Mouse (Mus musculus) embryonic fibroblast, embryonic 13.5 days (primary cell): ENCODE measurements around the gene Arnt2. TPM values are rescaled to one million over a fixed set of nuclear protein-coding genes. Genes with fewer than 3 reads are reported as not detected.

Source experiments
- H3K27ac ChIP-seq: 2 replicates; pipeline ENCODE4 v1.5.1; 2012; ENCODE audit warnings: low read length, control low read depth, inconsistent platforms; ENCODE audit not compliant: insufficient read depth
- H3K4me1 ChIP-seq: 2 replicates; pipeline ENCODE4 v1.6.1; 2011; ENCODE audit warnings: low read length; ENCODE audit not compliant: control insufficient read depth, insufficient read depth
- H3K4me3 ChIP-seq: 2 replicates; pipeline ENCODE4 v1.5.1; 2011; ENCODE audit warnings: mild to moderate bottlenecking, control low read depth, low read length; ENCODE audit not compliant: insufficient read depth
- CTCF ChIP-seq: IDR thresholded peaks from 2 replicates; pipeline ENCODE4 v1.5.1; 2011; ENCODE audit warnings: mild to moderate bottlenecking, control low read depth, low read length, moderate library complexity, borderline replicate concordance; ENCODE audit not compliant: insufficient read depth
- POLR2A ChIP-seq: IDR thresholded peaks from 2 replicates; pipeline ENCODE4 v1.6.1; 2011; ENCODE audit warnings: low read depth, mild to moderate bottlenecking, control low read depth, low read length, moderate library complexity
- polyA plus RNA-seq: library from polyadenylated mRNA; stranded (reverse); fragments of >200 nt; gene quantifications from 2 replicates; pipeline ENCODE4 v1.2.4, GENCODE M21; 2011; ENCODE audit warnings: low read depth; ENCODE audit not compliant: missing spikeins, insufficient read length

The Arnt2 gene
- polyA plus RNA-seq, 1 experiment: 20.2 TPM

DNA sequence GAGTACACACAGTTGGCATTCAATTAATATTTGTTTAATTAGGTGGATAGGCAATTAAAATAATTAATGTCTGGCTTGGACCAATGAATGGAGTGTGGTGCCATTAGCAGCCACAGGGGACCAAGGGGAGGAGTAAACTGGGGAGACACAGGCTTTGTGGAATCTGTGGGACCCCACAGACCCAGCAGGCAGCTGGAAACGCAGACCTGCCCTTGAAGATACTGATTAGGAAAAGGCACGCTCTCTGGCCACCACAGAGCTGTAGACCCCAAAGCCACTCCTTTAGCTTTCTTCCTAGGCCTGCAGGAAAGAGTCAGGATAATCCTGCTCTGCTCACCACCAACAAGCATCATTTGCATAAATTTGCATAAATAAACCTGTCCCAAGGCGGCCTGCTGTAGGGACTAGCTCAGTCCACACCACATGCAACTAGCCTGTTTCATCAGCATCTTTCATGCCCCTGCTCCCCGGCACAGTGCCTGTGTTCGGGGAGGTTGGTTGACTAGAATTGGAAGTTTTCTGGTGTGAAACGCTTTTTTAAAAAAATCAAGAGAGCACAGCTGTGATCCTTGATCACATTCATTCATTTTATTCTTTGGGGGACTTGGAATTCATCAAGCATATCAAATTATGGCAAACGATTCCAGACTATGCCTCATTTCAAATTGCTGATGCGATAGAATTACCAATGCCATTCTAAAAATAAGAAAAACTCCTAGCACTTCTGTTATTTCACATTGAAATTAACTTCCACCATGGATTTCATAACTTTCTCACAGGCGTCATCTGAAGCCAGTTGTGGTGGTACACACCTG lies 8.1 kb downstream of the Arnt2 start:
- peaks cover 4% of the 10 kb centered on the region; the same call in 1 of the 2 replicates for H3K4me1 ChIP-seq
- TF ChIP-seq CTCF (no peak), POLR2A (no peak)

DNA sequence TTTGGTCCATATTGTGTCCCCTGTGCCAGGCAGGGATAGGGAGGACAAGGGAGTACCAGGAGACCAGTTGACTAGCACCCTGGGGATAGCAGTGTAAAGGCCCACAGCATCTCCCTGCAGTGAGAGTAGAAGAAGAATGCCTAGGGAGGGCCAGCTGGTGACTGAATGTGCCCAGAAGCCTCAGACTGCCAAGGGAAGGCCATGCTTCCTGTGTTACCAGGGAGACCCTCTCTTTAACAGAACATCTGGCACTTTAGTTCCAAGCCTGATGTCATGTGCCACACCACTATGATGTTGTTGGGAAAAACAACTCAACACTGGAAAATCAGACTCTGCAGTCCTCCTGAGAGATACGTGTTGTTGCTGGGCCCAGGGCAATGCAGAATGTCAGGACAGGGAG lies 12.7 kb downstream of the Arnt2 start:
- no peaks in the 10 kb centered on the region for H3K4me1 ChIP-seq
- H3K4me3 ChIP-seq: no peak overlapping the region
- H3K27ac ChIP-seq: no peak overlapping the region
- no peak for TF ChIP-seq CTCF
- TF ChIP-seq POLR2A: no peak

More for the DNA sequence above, 8.1 kb downstream of the Arnt2 start:
- no peak overlapping the region for H3K4me3 ChIP-seq
- H3K27ac ChIP-seq: no peak overlapping the region

DNA sequence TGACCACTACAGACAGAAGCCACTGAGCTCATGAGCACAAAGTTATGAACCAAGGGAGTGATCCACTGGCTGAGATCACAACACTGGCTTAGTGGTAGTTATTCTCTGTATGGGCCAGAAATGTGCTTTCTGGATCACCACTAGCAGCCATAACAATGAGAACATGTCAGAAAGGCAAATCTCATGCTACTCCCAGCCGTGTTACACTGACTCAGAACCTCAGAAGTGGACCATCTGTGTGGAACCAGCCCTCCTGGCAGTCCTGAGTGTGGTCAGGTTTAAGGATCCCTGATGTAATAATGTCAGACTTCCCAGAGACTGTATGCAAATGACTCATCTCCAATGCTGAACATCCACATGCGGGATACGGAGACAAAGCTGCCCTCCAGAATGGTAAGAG lies 13.4 kb downstream of the Arnt2 start:
- Histone ChIP-seq H3K27ac (no peak overlapping the region), H3K4me1 (no peaks in the 10 kb centered on the region), H3K4me3 (no peak overlapping the region)
- TF ChIP-seq POLR2A (no peak), CTCF (no peak)

DNA sequence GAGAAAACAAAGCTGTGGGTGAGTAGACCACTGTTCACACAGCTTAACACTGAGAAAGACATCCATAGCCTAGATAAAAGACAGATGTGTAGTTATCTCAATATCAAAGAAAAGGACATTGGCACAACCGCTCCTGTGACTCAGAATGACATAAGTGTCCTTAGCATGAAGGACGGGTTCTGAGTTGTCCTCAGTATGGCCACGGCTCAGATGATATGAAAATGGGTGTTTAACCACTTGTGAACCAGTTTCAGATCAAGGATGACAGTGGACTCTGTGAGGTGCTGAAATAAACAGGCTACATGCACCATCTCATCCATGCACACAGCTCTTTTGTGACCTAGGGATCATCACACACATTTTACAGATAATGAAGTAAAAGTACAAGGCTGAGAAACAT lies 22.1 kb downstream of the Arnt2 start:
- no peak overlapping the region for H3K27ac ChIP-seq
- no peak overlapping the region for H3K4me3 ChIP-seq
- peaks cover 5% of the 10 kb centered on the region; the same call in 1 of the 2 replicates for H3K4me1 ChIP-seq
- no peak for TF ChIP-seq POLR2A
- no peak for TF ChIP-seq CTCF

DNA sequence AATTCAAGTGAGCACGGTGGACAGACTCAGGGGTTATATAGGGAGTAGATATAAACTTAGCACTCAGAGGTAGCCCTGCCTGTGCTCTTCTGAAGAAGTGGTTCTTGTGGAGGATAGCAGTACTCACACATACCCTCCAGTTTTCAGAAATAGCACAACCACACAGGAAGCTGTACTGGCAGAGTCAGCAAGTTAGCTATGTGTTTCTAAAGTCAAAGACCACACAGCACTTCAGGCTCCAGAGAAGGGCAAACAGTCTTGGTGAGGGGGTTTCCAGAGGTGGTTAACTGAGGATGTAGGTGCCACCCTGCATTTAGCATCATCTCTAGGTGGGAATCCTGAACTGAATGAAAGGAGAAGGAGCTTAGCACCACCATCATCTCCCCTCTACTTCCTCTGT lies 23.5 kb downstream of the Arnt2 start:
- Histone ChIP-seq H3K4me3 (no peak overlapping the region), H3K4me1 (peaks cover 5% of the 10 kb centered on the region; the same call in 1 of the 2 replicates), H3K27ac (no peak overlapping the region)
- no peak for TF ChIP-seq CTCF
- no peak for TF ChIP-seq POLR2A

DNA sequence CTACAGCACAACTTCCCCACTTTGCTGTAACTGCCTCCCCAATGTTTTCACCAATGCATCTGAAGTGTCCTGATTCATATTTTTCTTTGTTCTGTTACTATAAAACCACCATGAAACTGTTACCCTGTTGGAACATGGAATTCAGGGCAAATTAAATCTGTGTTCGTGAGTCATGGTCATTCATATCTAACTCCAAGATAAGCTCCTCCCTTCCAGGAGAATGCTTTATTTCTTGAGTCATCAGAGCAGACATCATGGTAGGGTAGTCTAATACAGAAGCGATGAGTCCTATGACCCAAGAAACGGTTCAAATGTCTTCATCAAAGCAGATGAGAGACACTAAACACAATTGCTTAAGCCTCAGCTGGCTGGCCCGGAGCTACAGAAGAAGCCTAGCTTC lies 25.2 kb downstream of the Arnt2 start:
- no peak overlapping the region for H3K27ac ChIP-seq
- no peak overlapping the region for H3K4me3 ChIP-seq
- TF ChIP-seq POLR2A (no peak), CTCF (no peak)
- H3K4me1 ChIP-seq: peaks cover 12% of the 10 kb centered on the region

DNA sequence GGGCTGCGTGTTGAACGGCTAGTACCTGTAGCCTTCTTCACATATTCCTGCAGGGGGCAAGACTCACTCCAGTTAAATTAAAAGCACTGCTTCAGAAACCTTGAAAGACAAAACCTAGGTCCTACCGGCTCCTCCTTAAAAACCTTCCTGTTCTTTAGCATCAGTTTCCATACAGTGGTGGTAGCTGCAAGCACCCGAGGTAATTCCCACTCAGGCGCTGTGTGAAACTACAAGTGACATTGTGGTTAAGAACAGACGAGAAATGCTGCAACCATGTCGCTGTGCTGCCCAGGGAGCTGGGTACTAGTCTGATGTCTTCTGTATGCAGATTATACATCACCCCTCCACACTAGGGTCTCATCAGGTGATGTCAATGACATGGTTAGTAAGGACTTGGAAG lies 25.9 kb downstream of the Arnt2 start:
- TF ChIP-seq CTCF (no peak), POLR2A (no peak)
- Histone ChIP-seq H3K4me1 (peaks cover 12% of the 10 kb centered on the region), H3K27ac (no peak overlapping the region), H3K4me3 (no peak overlapping the region)

DNA sequence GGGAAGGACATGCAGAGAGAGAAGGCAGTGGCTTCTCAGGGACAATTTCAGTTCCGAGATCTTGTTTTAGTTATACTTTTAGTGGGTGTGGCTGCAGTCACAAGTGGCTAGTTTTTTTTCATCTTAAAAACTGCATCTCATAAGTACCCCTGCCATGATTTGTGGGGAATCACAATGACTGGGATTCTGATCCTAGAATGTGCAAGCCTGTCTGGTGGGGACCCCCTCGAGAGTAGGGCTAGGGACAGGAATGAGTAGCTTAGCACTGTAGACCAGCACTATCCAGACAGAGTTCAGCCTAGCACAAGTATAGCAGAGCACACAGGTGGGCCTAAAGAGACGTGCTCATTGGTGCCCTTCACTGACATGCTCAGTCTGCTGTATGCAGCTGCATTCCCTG lies 27.6 kb downstream of the Arnt2 start:
- TF ChIP-seq CTCF (no peak), POLR2A (no peak)
- H3K4me1 ChIP-seq: peaks cover 9% of the 10 kb centered on the region
- no peak overlapping the region for H3K27ac ChIP-seq
- H3K4me3 ChIP-seq: no peak overlapping the region

DNA sequence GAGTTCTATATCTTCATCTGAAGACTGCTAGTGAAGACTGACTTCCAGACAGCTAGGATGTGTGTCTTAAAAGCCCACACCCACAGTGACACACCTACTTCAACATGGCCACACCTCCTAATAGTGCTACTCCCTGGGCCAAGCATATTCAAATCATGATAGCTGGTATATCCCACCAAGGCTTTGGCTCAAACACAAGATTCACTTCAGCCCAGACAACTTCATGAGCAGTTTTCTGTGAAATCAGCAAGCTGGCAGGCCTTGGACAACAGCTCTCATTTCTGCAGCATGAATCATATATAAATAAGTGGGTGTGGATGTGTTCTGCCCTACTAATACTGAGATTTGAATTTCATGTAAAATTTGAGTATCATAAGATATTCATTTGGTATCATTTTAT lies 29.2 kb downstream of the Arnt2 start:
- Histone ChIP-seq H3K4me3 (no peak overlapping the region), H3K4me1 (peaks cover 11% of the 10 kb centered on the region), H3K27ac (no peak overlapping the region)
- TF ChIP-seq POLR2A (no peak), CTCF (no peak)

DNA sequence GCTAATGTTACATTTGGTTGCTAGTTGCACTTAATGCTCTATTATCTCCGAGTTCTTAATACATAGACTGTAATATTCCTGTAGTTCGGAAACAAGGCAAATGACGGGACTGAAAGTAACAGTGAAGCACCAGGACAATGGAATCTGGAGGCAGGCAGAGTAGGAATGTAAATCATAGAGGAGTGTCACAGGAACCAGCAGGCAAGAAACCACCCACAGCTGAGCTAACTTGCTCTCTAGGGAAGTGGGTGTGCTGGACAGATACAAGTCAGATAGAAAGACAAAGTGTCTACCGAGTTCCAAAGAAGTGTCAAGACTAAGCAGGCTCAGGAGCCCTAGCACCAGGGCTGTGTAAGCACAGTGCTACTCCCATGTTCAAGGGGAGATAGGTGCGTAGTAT lies 32.6 kb downstream of the Arnt2 start:
- Histone ChIP-seq H3K4me3 (no peak overlapping the region), H3K4me1 (peaks cover 9% of the 10 kb centered on the region), H3K27ac (no peak overlapping the region)
- TF ChIP-seq POLR2A (no peak), CTCF (no peak)

DNA sequence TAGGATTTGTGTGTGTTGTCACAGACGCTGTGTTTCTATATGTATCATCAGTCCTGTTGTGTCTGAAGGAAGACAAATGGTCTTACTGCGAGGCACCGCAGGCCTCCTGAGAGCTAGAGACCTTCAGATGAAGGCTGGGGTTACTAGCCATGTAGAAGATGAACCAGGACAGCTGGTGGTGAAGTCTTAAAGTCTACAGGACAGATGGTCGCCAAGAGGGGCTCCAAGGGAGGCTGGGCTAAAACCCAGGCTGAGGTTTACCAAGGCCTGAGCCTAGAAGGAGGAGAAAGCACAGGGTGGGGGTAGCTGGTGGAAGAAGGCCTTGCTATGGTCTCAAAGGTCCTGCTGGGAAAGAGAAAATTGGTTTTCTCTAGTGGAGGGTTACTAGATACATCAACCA lies 36.3 kb downstream of the Arnt2 start:
- Histone ChIP-seq H3K27ac (no peak overlapping the region), H3K4me3 (no peak overlapping the region), H3K4me1 (peaks cover 2% of the 10 kb centered on the region; the same call in 1 of the 2 replicates)
- TF ChIP-seq CTCF (no peak), POLR2A (no peak)
